Mouse (Mus musculus) activated CD4-positive, CD25-positive, alpha-beta regulatory T cell, adult 4 months (primary cell): Measurements from ENCODE around the gene A630095E13Rik. TPM values are rescaled to one million over a fixed set of nuclear protein-coding genes. Genes with fewer than 3 reads are reported as not detected.
"Not testable (repeated sequence)": the region's sequence is repeated elsewhere in the genome, so short reads cannot be mapped to it uniquely, and the experiment has no call there.

Experiments used
- ATAC-seq: one replicate; pipeline ENCODE4 v1.8.0; 2017
- polyA plus RNA-seq, 2 experiments: library from polyadenylated mRNA; unstranded; fragments of 100-300 nt; shearing (Covaris generic); gene quantifications; one replicate each; pipeline ENCODE4 v1.2.1; 2017

The A630095E13Rik gene
- polyA plus RNA-seq = not detected

- ATAC-seq = not testable (repeated sequence)
Observed at GRCm38 (mm10) chr9:36643276-36643675, at the start of gene A630095E13Rik. Gene A630095E13Rik, minus strand, starts transcription at chr9:36643376.

- no peak for ATAC-seq
Observed at GRCm38 (mm10) chr9:36692920-36693319, 49.7 kb upstream of the A630095E13Rik start, which contains the start of gene Acrv1. Gene Acrv1, plus strand, starts transcription at chr9:36693220.

DNA sequence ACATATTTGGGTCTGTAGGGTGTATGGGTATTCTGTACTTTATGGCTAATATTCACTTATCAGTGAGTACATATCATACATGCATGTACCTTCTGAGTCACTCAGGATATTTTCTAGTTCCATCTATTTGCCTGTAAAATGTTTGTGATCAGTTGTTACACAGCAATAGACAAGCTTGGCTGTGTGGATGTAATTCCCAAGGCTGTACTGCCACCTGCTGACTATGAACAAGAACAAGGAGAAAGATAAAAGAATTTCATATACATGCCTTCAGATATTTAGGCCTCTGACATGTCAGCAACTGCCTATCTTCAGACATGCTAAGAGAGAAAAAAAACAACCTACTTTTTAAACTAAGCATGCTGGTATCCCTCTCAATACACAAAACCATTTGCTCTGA lies 44.2 kb upstream of the A630095E13Rik start:
- no peak for ATAC-seq

DNA sequence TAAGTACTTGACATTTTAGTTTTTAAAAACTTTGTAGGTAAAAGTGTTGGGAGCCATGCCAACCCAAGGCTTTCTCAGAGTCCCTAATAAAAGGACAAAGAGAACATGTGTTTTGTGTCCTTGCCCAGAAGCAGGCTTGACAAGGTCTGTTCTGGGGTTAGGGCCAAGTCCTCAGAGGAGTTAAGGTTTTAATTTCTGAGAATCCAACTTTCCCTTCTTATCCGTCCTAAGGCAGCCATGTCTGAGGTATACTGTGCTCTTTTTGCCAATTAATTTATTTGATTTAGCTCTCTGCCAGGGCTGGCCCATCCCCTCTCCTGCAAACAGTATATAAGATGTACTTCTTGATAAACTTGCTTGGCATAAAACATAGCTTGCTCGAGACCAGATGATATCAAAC lies 38.2 kb upstream of the A630095E13Rik start:
- ATAC-seq = no peak

Other genes starting within 250 kb of the A630095E13Rik start
- gene Gm7257, start 211.5 kb downstream of the A630095E13Rik start, polyA plus RNA-seq = not detected
- gene Gm9513, start 167.7 kb downstream of the A630095E13Rik start, polyA plus RNA-seq = not detected
- gene Gm5615, start 101.4 kb downstream of the A630095E13Rik start, polyA plus RNA-seq = not detected
- not detected for gene Gm17689, start 60.7 kb downstream of the A630095E13Rik start, polyA plus RNA-seq
- not detected for gene Acrv1, start 49.8 kb upstream of the A630095E13Rik start, polyA plus RNA-seq
- gene Chek1, start 83.7 kb upstream of the A630095E13Rik start, polyA plus RNA-seq = 10 to 100 TPM; 10.5 to 11.3 TPM
- 100 to 1,000 TPM; 173 to 230 TPM for gene Stt3a, start 124.3 kb upstream of the A630095E13Rik start, polyA plus RNA-seq
- gene Ei24, start 154.0 kb upstream of the A630095E13Rik start, polyA plus RNA-seq = 10 to 100 TPM; 12.0 to 15.3 TPM
- gene Fez1, start 178.5 kb upstream of the A630095E13Rik start, polyA plus RNA-seq = not detected